Mouse (Mus musculus) common myeloid progenitor, adult 5-6 weeks (primary cell): ENCODE measurements around the gene Atxn1. TPM values are rescaled to one million over a fixed set of nuclear protein-coding genes. Genes with fewer than 3 reads are reported as not detected.

ENCODE experiments used
- ATAC-seq: replicated peaks from 2 replicates; pipeline ENCODE4 v1.8.0; 2016; ENCODE audit warnings: low read depth, mild to moderate bottlenecking, moderate TSS enrichment, inconsistent platforms; ENCODE audit not compliant: poor library complexity, severe bottlenecking
- total RNA-seq: library from RNA; stranded (forward); fragments of 200-1000, 187-1606 nt; gene quantifications from 2 replicates; pipeline ENCODE4 v1.2.3, GENCODE M21; 2017

Gene Atxn1
- total RNA-seq, 1 experiment from 2014 or later = 9.0 TPM

DNA sequence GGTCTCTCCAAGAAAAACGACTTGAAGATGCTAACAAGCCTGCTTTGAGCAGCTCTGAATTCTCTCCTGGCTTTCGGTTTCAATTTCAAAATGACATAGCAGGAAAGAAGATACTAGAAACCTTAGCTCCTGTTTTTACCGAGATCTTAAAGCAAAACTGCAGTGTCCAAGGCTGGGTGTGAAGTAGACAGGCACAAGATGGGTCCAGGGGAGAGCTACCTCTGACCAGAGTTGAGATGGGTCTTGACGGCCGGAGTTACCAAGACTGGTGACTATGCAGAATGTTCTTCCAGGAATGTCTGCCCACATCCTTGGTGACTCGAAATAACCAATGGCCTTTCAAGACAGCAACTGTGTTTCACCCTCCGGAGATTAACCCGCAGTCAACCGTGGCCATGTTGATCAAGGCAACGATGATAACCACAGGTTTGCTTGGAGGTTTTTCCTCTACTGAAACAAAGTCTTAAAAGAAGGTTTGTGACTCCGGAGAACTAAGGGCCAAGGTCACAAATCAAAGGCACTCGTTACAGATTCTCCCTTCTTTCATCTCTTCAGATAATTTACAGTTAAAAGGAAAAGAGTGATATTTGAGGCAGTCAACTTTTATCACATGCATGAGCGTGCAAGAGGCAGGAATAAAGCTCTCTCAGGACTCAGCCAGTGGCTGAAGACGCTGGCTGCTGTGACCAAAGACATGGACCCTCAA, 92.6 kb downstream of the Atxn1 start:
- ATAC-seq = peak; percentile 48

DNA sequence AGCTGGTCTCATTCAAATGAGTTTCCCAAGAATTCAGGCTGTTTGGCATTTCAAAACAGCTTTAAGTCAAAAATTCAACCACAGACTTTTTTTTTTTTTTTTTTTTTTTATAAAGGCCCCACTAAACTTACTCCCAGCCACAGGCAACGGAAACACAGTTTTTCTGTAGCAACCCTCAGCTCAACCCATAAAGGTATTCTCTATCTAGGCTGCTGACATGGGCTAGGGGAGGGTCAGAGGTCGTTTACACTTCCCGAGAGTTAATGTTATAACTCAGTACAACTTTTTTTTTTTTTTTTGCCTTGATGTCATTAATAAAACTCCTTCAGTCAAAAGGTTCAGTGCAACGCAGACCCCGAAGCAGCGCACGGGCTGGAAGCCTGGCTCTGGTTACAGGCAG, 93.3 kb downstream of the Atxn1 start:
- ATAC-seq = peak; percentile 34

DNA sequence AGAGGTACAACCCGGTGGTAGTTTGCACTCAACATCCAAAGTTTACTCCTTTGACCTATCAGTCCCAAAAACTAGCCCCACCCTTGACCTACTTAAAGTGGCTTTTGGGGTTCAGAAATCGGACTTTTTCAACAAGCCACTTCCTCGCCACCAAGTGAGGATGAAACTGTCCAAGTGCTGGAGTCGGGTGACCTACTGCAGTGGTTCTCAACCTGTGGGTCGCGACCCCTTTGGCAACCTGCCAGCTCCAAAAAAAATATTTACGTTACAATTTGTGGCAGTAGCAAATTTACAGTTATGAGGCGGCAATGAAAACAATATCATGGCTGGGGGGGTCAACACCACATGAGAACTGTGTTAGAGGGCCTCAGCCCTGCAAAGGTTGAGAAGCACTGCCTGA, 95.9 kb downstream of the Atxn1 start:
- ATAC-seq = no peak

DNA sequence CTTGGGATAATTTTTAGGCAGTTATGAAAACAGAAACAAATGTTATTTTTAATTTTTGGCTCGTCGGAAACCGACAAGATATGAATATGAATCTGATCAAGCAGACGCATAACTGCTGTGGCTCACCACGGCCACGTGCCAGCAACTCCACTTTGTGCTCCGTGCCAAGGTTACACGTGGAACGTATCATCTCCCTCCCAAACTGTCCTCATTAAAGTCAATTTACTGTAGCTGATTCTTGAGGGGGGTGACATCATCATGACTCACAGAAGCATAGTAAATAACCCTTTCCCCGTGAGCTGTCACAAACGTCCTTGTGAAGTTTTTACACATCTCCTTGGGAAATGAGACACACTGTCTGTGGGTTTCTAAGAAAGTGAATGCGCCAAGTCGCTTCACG, 97.5 kb downstream of the Atxn1 start:
- ATAC-seq = no peak; the same call in 1 of the 2 replicates

DNA sequence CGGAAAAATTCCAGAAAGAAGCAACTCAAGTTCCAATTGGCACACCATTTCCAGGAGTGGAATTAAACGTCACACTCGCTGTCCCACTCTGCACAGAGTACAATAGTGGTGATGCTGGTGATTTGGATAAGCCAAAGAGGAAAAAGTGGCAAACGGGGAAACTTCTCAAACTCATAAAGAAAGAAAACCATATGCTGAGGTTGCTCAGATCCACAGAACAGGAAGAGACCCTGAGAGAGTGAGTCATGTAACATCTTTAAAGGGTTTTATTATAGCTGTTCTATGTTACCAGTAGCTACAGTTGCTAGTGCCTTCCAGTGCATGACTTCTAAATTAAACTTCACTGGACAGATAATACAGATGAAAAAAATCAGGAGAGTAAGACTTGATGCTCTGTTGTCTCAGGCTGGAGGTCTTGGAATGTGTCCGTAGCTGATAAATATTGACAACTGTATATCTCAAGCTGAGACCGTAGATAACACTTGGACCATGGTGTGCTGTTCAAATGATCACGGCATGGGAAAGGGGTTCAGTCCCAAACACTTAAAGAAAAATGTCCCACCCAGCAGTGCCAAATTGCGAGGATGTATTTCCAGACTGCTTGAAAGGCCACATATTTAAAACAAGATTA, 98.1 kb downstream of the Atxn1 start:
- ATAC-seq = no peak; the same call in 1 of the 2 replicates

DNA sequence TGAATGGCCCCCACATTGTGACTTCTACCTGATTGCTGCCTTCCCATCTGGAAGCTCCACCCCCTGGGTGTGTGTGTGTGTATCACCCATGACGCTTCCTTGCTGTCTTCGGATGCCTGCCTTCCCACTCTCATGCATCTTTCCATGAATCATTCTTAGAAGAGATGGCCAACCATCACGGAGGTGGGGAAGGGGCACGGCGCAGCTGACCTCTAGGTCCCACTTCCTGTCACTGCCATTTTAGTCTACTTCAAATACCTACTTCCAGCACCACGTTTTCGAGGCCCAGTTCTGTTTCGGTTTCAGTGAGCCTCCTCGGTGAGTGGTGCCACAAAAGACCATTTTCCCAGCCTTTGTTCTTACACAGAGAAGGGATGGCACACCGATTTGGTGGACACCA, 99.2 kb downstream of the Atxn1 start:
- no peak for ATAC-seq

DNA sequence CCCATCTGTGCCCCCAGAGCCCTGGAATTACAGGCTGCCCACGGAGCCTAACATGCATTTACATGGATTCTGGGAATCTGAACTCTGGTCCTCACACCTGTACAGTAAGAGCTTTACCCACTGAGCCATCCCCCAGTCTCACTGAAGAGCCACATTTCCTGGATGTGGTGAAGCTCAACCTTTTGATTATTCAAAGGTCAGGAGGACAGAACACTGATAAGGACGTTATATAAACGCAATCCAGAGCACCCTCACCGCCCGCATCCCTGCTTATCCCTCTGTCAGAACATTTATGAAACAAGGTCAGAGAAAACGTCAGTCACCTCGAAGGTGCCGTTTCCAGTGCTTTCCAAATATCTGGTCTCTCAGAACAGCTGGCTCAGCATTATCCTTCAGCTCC, 101.0 kb downstream of the Atxn1 start:
- ATAC-seq = no peak

DNA sequence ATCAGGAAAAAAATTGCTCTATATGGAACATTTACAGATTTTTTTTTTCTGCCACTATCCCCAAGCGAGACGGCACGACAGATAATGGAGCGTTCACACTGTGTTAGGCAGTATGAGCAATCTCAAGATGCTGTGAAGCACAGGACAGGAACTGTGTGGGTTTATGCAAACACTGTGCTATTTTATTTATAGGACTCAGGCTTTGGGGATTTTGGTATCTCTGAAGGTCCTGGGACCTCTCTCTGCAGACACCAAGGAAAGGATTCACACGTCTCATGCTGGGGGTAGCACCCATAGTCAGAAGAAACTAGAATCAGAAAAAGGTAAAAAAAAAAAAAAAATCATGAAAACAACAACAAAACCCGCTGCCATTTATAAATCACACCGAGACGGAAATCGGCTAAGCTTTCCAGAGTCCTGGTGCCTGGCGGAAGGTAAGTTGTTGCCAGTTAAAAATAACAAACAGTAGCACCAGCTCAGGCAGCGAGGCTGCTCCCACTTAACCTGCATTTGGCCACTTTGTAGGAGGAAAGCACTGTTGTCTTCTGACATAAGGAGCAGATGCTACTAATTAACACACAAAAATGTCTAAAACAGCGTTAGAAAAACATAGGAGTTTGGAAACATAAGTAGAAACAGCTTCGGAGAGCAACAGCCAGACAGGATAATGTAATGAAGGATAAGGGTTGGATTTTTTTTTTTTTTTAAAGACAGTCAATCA, 102.8 kb downstream of the Atxn1 start:
- no peak for ATAC-seq

DNA sequence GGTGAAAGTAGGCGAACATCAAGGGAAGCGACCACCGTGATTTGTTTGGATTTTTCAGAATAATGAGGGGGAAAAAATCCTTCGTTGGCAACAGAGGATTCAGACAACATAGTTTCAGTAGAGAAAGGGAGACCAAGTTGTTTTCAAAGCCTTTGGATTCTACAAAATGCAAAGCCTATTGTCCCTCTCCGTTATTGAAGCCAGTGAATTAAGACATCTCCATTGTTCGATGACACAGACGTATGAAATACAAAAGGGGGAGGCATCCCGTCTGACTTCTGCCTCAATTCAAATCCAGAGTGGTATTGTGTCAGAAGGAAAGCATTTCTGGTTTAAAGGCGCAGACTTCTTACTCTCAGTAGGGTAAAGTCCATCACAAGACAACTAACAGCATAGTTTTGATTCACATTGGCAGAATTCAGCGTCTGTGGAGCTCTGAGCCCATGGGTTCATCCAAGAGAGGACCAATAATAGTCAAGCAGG, 103.7 kb downstream of the Atxn1 start:
- no peak for ATAC-seq

DNA sequence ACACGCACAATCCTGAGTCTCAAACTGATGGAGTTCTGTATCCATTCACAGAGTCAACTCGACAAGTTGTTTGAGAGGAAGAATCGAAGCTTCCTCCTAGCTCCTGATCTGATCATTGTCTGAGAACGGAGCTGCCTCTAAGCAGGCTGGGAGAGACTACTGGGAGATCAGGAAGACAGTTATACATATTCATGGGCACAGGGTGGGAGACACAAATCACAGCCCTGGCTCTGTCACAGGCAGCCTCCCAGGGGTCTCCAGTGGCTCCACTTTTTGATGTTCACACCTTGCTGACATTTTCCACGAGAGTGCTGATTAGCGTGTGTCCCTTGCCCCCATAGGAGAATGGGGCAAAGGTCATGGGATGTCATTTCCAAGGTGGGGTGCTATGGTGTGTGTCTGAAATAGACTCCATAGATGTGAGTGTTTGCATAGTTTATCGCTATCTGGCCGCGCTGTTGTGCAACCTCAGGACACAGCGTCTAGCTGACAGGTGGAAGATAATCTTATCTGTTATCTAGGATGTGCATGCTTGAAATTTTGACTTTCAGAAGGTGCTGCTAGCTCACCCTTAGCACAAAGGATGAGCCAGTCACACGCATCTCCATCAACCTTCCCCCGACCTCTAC, 105.6 kb downstream of the Atxn1 start:
- no peak for ATAC-seq

DNA sequence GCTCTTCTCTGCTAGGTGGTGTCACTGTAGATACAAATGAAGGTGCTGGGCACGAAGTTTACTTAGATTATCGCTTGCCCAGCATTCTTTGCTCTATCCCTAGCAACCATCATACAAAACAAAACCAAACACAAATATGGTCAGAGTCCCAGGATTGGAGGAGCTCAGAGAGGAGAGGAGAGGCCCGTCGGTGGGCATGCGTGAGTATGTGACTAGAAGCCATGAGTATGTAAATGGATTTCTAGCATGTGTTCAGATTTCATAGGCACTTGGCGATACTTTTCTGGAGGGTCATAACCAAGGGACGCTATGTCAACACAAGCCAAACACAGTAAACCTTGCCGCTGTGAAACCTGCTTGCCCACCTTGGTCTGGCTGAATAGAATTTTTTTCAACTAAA, 107.4 kb downstream of the Atxn1 start:
- ATAC-seq = no peak

DNA sequence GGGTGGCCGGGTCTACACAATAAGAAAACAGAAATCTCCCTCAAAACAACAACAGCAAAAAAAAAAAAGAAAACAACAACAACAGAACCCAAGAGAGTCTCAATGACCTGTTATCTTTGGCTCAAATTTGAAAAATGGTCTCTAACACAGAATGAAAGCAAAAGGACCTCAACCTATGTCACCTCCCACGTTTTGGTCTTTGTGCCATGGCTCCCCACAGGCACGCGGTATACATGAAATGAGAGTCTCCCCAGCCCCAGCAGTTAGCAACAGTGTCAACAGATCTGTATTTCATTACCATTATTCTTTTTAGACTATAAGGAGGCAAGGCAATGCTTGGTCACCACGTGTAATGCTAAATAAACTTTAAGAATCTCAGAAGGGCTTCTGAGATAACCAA, 110.3 kb downstream of the Atxn1 start:
- no peak for ATAC-seq

DNA sequence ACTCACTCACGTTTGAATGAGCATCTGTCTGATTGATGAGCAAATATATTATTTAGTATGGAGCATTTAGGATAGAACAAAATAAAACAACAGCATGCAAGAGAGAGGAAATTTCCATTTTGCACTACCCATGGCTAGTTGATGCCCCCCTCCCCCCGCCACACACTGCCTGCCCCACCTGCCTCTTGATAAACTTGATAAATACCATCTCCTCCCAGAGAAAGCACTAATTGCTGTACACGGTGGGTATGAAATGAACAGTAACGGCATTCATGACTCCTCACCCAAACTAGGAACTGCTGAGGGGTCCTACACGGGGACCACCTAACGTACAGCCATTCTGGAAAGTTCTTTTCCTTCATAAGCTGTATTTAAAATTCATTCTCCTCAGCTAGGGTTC, 111.1 kb downstream of the Atxn1 start:
- no peak for ATAC-seq

DNA sequence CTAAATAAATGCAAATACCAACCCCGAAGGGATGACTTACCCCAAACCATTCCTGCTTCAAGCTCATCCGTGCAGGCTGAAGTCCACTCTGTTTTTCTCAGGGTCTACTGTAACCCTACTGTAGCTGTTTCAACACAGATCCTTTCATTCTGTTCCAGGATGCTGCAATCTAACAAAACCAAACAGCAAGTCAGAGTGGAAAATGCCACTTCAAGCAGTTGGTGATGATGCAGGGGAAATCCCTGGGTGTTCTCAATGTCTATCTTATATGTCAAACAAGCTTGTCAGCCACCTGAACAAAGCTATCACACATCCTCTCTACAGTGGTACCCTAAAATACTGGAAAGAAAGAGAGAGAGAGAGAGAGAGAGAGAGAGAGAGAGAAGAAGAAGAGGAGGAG, 112.5 kb downstream of the Atxn1 start:
- ATAC-seq = no peak

DNA sequence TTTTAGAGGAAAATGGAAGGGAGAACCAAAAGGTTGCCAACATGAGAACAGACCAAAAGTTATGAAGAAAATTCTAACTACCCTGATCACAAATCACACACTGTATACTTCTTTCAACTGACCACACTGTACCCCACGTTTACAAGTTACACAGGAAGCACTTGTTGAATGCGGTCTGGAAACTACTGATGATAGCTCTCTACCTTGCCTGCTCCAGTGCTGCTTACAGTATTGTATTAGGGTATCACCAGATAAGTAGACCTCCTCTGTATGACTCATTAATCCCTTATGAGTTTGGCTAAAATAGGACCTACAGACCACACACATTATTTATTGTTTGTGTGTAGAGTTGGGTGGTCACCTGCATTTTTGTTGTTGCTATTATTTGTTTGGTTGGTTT, 113.1 kb downstream of the Atxn1 start:
- ATAC-seq = no peak

DNA sequence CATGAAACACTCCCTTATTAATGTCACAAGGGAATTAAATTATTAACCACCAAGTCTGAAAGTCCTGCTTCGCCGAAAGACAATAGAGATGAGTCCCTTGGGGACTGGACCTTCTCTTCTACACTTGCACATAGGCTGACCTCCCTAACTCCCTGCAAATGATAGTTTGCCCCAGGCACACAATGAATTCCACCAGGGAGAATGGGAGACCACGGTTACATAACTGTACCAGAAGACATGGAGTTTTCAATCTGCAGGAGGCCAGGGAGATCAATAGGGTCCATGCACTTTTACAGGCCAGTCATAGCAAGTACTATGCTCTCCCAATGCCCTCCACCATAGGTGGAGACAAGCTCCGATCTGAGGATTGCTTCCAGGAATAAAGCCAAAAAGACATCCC, 113.7 kb downstream of the Atxn1 start:
- no peak for ATAC-seq

DNA sequence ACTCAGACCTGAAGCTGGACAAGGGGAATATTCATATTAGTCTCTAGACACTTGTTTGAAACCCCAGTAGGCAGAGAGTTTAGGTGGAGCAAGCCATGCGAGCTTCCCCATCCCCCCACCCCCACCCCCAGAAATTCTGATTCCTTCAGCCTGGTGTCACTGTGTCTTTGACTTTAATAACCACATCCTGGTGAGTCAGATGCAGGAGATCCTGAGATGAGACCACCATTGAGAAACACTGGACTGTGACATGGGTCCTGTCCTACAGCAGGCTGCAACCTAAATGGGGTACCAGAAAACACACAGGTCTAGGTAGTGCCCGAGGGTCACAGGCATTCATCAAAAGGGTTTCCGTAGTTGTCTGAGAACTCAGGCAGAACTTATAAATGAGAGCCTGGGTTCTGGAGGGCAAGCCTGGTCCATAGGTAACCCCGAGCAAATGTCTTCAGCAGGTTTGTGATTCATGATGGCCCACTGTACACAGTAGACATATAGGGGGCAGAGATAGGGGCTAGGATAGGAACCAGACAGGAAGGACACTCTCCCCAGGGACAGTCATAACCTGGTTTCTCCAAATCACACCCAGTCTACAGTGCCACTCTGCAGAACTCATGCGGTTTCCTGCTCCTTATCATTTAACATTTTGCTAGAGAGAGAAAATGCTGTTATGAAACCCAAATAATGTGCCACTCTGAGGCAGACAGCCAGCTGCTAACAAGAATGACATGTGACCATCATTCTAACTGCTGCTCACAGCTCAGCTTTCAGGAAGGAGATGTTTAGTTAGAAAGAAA, 114.4 kb downstream of the Atxn1 start:
- ATAC-seq = peak; percentile 55

DNA sequence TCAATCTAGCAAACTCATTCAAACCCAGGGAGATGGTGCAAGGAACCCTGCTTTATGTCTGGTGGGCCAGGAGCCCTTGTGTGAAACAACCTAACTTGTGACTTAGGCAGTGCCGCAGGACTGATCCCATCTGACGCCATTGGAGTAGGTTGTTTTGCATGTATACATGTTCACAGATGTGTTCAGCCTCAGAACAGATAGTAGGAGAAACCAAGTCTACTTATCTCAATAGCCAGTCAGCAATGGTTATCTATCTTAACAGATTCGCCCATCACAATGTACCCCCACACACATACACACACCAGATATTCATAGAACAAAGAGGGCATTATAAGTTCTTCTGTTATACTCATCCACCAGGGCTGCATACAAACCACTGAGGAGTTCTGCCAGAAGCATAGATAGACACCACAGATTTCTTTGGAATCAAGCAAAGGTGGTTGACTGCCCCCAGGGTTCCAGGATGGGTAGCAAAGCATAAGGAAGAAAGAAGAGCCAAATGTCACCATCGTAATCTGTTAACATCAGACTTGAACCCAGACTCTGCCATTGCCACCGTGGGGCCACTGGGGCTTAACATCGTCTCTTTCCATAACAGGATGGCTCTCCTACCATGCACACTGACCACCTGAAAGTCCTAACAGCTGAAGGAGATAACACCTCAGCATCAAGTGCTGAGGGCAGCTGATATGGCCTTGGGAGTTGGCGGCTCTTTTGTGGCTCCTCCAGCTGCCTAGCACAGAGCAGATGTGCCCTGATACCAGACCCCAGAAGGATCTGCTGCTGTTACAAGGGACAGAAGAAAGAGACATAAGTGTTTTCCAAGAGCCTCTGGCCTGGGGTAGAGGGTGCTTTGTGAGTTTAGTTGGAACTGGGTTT, 115.4 kb downstream of the Atxn1 start:
- peak; percentile 57 for ATAC-seq

DNA sequence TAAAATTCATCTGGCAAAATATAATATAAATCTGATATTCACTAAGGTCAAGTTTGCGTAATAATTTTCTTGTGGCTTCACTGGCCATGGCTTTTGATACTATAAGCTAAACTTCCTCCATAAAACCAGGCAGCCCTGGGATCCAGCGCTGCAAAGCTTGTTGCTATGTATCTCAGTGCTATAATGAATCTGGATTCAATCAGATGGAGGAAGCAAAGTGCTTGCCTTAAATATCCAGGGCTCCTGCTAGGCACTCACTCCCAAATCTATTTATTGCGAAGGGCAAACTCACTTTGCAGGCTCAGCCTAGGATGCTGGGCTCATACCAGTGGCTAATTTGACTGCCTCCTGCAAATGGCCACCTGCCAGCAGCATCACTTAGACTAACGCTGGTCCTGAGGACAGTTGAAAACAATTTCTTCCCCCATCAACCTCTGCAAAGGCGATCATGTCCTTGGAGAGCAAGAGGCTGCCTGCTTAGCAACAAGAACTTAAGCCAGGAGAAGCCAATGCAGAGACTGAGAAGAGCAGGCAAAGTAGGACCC, 122.2 kb downstream of the Atxn1 start:
- ATAC-seq = no peak
